Mouse (Mus musculus): ENCODE results near the gene Sh3tc1. TPM values are rescaled to one million over a fixed set of nuclear protein-coding genes. Genes with fewer than 3 reads are reported as not detected.

Gene Sh3tc1
- polyA plus RNA-seq, 1 experiment = 5.2 TPM

- H3K4me1 ChIP-seq (replicated peaks; ENCODE audit: control insufficient read depth, insufficient read depth, low read length) = peaks cover 6% of the 10 kb centered on the region
- 88% methylated on average over 2 of the region's 2 CpGs for WGBS
- H3K27me3 ChIP-seq (ENCODE audit: control insufficient read depth, insufficient read depth, low read length) = no peaks in the 10 kb centered on the region
- no peaks in the 10 kb centered on the region for H3K36me3 ChIP-seq (ENCODE audit: control insufficient read depth, insufficient read depth, low read length)
- DNase-seq = no peak
- no peak for TF ChIP-seq CTCF (IDR thresholded peaks at IDR 0.05; ENCODE audit: borderline replicate concordance, control insufficient read depth, extremely low read depth, insufficient read depth, low read length, poor library complexity)
- no peak for TF ChIP-seq POLR2A (IDR thresholded peaks at IDR 0.05; ENCODE audit: control insufficient read depth, extremely low read depth, insufficient read depth, low read length, poor library complexity)
- no peak overlapping the region for H3K4me3 ChIP-seq (ENCODE audit: control insufficient read depth, insufficient read depth, low read length)
- no peak overlapping the region for H3K27ac ChIP-seq (ENCODE audit: control insufficient read depth, insufficient read depth, low read length)
These were observed 782 bp downstream of the Sh3tc1 start for GRCm38 (mm10) chr5:35739005-35739404.

GRCm38 (mm10) chr5:35737231-35737901 is 2.4 kb downstream of the Sh3tc1 start:
- 63% methylated on average over 20 of the region's 20 CpGs for WGBS
- Histone ChIP-seq H3K4me1 (replicated peaks; ENCODE audit: control insufficient read depth, insufficient read depth, low read length) (peaks cover 12% of the 10 kb centered on the region), H3K27me3 (ENCODE audit: control insufficient read depth, insufficient read depth, low read length) (no peaks in the 10 kb centered on the region), H3K27ac (ENCODE audit: control insufficient read depth, insufficient read depth, low read length) (no peak overlapping the region), H3K36me3 (ENCODE audit: control insufficient read depth, insufficient read depth, low read length) (no peaks in the 10 kb centered on the region), H3K4me3 (ENCODE audit: control insufficient read depth, insufficient read depth, low read length) (no peak overlapping the region)
- TF ChIP-seq CTCF (IDR thresholded peaks at IDR 0.05; ENCODE audit: borderline replicate concordance, control insufficient read depth, extremely low read depth, insufficient read depth, low read length, poor library complexity) (no peak), POLR2A (IDR thresholded peaks at IDR 0.05; ENCODE audit: control insufficient read depth, extremely low read depth, insufficient read depth, low read length, poor library complexity) (no peak)
- DNase-seq = no peak

GRCm38 (mm10) chr5:35733523-35733922 is 6.3 kb downstream of the Sh3tc1 start:
- no peaks in the 10 kb centered on the region for H3K36me3 ChIP-seq (ENCODE audit: control insufficient read depth, insufficient read depth, low read length)
- TF ChIP-seq POLR2A (IDR thresholded peaks at IDR 0.05; ENCODE audit: control insufficient read depth, extremely low read depth, insufficient read depth, low read length, poor library complexity) (no peak), CTCF (IDR thresholded peaks at IDR 0.05; ENCODE audit: borderline replicate concordance, control insufficient read depth, extremely low read depth, insufficient read depth, low read length, poor library complexity) (no peak)
- H3K27ac ChIP-seq (ENCODE audit: control insufficient read depth, insufficient read depth, low read length) = no peak overlapping the region
- DNase-seq = no peak
- WGBS = 97% methylated on average over 2 of the region's 2 CpGs
- no peak overlapping the region for H3K4me3 ChIP-seq (ENCODE audit: control insufficient read depth, insufficient read depth, low read length)
- H3K4me1 ChIP-seq (replicated peaks; ENCODE audit: control insufficient read depth, insufficient read depth, low read length) = peaks cover 16% of the 10 kb centered on the region
- no peaks in the 10 kb centered on the region for H3K27me3 ChIP-seq (ENCODE audit: control insufficient read depth, insufficient read depth, low read length)

- TF ChIP-seq POLR2A (IDR thresholded peaks at IDR 0.05; ENCODE audit: control insufficient read depth, extremely low read depth, insufficient read depth, low read length, poor library complexity) = no peak
- no peak for TF ChIP-seq CTCF (IDR thresholded peaks at IDR 0.05; ENCODE audit: borderline replicate concordance, control insufficient read depth, extremely low read depth, insufficient read depth, low read length, poor library complexity)
These were observed 8.8 kb downstream of the Sh3tc1 start for GRCm38 (mm10) chr5:35731006-35731405.

GRCm38 (mm10) chr5:35730552-35730951 is 9.2 kb downstream of the Sh3tc1 start:
- no peak overlapping the region for H3K27ac ChIP-seq (ENCODE audit: control insufficient read depth, insufficient read depth, low read length)
- H3K4me1 ChIP-seq (replicated peaks; ENCODE audit: control insufficient read depth, insufficient read depth, low read length) = peaks cover 21% of the 10 kb centered on the region
- WGBS = 96% methylated on average over 1 of the region's 1 CpGs

More at GRCm38 (mm10) chr5:35731006-35731405, 8.8 kb downstream of the Sh3tc1 start:
- WGBS = 93% methylated on average over 4 of the region's 4 CpGs
- DNase-seq = no peak
- Histone ChIP-seq H3K36me3 (ENCODE audit: control insufficient read depth, insufficient read depth, low read length) (no peaks in the 10 kb centered on the region), H3K4me3 (ENCODE audit: control insufficient read depth, insufficient read depth, low read length) (no peak overlapping the region), H3K4me1 (replicated peaks; ENCODE audit: control insufficient read depth, insufficient read depth, low read length) (peaks cover 21% of the 10 kb centered on the region), H3K27me3 (ENCODE audit: control insufficient read depth, insufficient read depth, low read length) (no peaks in the 10 kb centered on the region), H3K27ac (ENCODE audit: control insufficient read depth, insufficient read depth, low read length) (no peak overlapping the region)

GRCm38 (mm10) chr5:35729844-35730243 is 9.9 kb downstream of the Sh3tc1 start:
- whole genome bisulfite sequencing = 72% methylated on average over 3 of the region's 3 CpGs
- no peak for TF ChIP-seq POLR2A (IDR thresholded peaks at IDR 0.05; ENCODE audit: control insufficient read depth, extremely low read depth, insufficient read depth, low read length, poor library complexity)
- no peak for TF ChIP-seq CTCF (IDR thresholded peaks at IDR 0.05; ENCODE audit: borderline replicate concordance, control insufficient read depth, extremely low read depth, insufficient read depth, low read length, poor library complexity)
- no peak for DNase-seq

More at GRCm38 (mm10) chr5:35730552-35730951, 9.2 kb downstream of the Sh3tc1 start:
- Histone ChIP-seq H3K36me3 (ENCODE audit: control insufficient read depth, insufficient read depth, low read length) (no peaks in the 10 kb centered on the region), H3K27me3 (ENCODE audit: control insufficient read depth, insufficient read depth, low read length) (no peaks in the 10 kb centered on the region), H3K4me3 (ENCODE audit: control insufficient read depth, insufficient read depth, low read length) (no peak overlapping the region)
- no peak for TF ChIP-seq POLR2A (IDR thresholded peaks at IDR 0.05; ENCODE audit: control insufficient read depth, extremely low read depth, insufficient read depth, low read length, poor library complexity)
- TF ChIP-seq CTCF (IDR thresholded peaks at IDR 0.05; ENCODE audit: borderline replicate concordance, control insufficient read depth, extremely low read depth, insufficient read depth, low read length, poor library complexity) = no peak
- no peak for DNase-seq

More at GRCm38 (mm10) chr5:35729844-35730243, 9.9 kb downstream of the Sh3tc1 start:
- Histone ChIP-seq H3K36me3 (ENCODE audit: control insufficient read depth, insufficient read depth, low read length) (no peaks in the 10 kb centered on the region), H3K27me3 (ENCODE audit: control insufficient read depth, insufficient read depth, low read length) (no peaks in the 10 kb centered on the region), H3K27ac (ENCODE audit: control insufficient read depth, insufficient read depth, low read length) (no peak overlapping the region), H3K4me1 (replicated peaks; ENCODE audit: control insufficient read depth, insufficient read depth, low read length) (peaks cover 21% of the 10 kb centered on the region), H3K4me3 (ENCODE audit: control insufficient read depth, insufficient read depth, low read length) (no peak overlapping the region)
